Mouse (Mus musculus) retina, adult 2 months (tissue): ENCODE results near the gene Trip4.
A peak's percentile ranks its signal among the peaks of the same experiment; 100 is the strongest.

Experiments used
- DNase-seq: peaks from one replicate; pipeline ENCODE4 v3.0.0-alpha.2; 2012; ENCODE audit warnings: low read depth, low spot score

Trip4 gene

DNA sequence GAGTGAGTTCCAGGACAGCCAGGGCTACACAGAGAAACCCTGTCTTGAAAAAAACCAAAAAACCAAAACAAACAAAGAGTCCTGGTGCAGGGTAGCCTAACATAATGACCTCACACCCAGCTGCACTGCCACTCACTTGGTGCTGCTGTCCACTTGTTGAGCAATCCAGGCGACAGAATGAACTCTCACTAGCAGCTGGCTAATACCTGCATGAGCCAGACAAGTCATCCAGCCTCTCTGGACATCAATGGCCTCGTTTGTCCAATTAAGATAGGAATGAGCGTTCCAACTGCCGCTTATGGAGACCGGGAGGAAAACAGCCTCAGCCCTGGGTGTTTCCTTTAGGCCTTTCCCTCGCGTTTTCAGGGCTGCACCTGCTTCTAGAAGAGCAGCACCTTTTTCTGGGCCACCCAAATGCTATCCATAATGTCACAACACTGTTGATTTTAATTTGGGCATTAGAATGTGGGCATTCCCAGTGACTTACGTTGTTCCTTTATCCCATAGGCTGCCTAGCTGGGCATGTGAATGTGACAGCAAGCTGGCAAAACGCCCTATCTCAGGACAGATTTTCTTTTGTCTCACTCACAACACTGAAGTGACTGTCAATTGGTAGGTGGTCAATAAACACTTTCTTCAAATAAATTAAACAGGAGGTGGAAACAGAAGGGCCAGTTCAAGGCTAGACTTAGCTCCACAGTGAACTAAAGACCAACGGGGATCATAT lies 73.8 kb downstream of the Trip4 start:
- no peak for DNase-seq

DNA sequence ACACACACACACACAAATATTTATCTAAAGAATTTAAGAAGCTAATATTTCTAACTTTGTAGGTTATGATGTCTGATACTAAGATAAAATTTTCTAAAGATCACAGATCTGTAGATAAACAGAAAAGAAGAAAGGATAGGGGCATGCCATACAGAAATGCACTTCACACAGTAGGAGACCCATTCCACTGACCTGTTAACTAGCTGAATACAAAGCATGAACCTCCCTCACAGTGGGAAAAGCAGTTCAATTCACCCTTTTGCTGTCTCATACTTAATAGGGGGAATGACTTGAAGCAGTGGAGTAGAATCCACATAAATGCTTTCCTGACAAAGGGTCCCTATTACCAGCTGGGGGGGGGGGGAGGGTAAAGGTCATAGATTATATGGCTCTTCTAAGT lies 75.0 kb downstream of the Trip4 start:
- DNase-seq, result no peak

DNA sequence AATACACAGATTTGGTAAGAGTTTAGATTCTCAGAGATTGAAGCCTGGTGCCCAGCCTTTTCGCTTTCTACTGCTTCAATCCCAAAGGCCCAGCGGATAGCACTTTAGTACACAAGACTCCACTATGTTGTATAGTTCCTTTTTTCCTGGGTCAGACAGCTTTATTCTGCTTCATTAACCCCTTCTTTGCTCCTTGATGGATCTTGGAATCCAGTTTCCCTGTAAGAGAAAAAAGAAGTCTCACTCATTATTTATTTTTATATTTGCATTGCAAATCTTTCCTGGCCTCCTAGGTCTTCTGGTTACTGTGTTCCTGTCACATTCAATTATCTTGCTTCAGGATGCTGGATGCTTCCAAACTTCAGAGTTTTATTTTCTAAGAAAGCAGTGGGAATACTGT lies 75.4 kb downstream of the Trip4 start:
- DNase-seq, result no peak

DNA sequence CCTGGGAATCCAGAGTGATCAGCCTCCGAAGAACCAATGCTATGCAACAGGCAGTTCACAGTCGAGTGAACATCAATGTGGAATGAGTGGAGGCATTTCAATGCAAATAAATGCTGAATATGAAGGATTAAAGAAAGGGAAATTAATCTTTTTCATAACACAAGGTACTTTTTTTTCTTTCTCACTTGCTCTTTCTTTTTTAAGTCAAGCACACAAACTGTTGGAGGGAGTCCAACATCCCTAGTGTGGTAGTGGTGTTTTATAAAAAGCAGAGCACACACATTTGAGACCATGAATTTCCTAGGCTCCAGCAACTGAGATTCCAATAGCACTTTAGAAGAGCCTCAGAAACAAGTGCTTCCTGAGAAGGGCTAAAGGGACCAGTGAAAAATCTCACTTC lies 76.6 kb downstream of the Trip4 start:
- no peak for DNase-seq

DNA sequence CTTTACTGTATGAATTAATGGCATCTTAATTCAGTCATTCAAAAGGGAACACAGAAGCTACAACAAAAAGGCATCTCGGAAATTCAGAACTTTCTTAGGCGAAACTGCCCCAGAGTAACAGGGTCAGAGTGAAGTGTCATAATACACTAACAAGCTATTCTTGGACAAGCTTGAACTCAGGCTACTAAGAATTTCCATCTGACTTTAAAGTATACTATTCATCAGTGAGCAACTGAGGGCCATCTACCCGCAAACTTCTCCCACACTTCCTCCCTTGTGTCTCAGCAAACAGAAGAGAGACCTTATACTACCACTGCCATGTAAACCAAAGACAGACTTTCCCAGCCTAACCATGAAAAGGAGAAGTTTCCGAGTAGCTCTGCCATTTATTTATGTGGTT lies 77.4 kb downstream of the Trip4 start:
- no peak for DNase-seq

DNA sequence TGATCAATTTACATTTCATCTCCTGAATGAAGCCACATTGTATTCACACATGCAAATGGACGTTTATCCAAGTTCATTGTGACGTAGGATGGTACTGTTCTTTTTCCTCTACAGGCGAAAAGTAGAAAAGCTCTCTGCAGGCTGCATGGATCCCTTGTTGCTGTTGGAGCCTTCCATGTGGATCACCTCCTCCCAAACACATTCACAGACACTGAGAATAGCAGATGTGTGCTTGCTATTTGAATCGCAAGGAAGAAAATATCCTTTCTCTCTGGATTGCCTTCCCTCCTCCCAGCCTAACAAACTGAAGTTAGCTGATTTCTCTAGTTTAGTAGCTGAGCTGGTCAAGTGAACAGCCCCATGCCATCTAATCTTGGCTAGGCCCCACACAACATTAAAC lies 78.3 kb downstream of the Trip4 start:
- no peak for DNase-seq

DNA sequence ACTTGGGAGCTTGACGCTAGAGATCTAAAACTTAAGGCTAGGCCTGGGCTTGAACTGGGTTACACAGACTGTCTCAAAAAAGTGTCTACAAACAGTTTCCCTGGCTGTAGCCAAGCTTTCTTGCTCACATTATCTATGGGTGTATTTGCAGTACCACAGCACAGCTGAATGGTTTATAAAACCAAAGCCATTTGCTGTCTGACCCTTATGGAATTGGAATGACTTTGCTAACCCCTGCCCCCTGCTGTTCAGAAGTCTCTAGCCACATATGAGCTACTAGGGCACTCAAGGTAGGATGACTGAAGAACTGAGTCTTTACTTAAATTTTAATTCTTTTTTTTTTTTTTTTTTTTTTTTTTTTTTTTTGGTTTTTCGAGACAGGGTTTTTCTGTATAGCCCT lies 79.2 kb downstream of the Trip4 start:
- no peak for DNase-seq

DNA sequence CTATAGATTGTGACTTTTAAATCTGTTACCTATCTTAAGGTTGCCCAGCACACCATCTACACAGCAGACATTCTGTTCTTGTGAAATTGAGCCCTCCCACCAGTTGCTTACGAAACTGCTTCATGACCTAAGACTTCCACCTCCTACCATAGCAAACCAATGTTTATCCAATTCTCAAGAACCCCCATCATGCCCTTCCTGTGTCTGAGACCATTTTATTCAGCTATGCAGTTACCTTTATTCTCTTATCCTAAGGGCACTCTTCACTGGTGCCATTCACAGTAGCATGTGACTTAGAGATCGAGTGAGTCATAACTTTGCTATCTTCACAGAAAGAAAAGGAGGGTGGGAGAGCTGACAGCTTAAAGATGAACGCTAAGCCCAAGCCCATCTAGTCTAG lies 80.1 kb downstream of the Trip4 start:
- DNase-seq, result no peak

DNA sequence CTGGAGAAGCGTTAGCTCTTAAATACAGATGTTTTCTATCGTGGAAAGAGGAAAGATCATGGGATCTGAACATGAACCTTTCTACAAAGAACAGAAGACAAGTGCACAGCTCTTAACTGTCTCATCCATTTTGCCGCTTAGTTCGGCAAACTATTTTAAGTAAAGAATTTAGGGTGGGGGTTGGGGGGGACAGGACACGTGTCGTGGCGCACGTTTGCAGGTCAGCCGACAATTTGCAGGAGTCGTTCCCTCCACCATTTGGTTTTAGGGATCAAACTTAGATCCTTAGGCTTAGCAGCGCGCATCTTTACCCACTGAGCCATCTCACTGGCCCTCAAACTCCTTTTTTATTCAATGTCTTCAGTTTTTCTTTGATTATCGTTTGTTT lies 80.6 kb downstream of the Trip4 start:
- no peak for DNase-seq

DNA sequence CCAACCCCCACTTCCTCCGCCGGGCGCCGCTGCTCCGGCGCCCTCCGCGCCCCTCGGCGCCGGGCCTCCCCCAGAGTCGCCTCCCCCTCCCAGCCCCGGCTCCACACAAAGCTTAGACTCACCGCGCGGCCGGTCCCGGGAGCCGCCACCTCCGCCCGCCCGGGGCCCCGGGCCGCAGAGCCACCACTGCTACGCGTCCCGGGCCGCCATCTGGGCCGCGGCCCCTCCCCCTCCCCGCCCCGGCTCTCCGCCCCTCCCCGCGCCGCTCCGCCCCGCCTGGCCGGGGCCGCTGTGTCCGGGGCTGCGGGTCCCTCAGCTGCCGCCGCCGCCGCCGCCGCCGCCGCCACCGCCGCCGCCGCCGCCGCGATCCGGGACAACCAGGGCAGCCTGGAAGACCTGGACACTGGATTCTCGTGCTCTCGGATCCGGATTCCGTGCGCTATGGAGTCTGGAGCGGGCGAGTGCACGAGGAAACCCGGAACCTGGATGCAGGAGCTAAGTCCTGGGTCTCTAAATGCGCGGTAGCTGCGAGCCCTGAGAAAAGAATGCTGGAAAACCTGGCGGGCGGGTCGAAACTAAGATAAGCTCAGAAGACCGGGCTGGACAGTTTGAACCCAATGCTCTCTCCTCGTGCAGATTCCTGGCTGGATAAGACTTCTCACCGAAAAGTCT lies 81.1 kb downstream of the Trip4 start, which contains the start of gene Zfp609:
TSS of gene Zfp609 (minus strand) at position 221 of the 672 bp plus-strand sequence.
- peak; percentile 93 for DNase-seq

DNA sequence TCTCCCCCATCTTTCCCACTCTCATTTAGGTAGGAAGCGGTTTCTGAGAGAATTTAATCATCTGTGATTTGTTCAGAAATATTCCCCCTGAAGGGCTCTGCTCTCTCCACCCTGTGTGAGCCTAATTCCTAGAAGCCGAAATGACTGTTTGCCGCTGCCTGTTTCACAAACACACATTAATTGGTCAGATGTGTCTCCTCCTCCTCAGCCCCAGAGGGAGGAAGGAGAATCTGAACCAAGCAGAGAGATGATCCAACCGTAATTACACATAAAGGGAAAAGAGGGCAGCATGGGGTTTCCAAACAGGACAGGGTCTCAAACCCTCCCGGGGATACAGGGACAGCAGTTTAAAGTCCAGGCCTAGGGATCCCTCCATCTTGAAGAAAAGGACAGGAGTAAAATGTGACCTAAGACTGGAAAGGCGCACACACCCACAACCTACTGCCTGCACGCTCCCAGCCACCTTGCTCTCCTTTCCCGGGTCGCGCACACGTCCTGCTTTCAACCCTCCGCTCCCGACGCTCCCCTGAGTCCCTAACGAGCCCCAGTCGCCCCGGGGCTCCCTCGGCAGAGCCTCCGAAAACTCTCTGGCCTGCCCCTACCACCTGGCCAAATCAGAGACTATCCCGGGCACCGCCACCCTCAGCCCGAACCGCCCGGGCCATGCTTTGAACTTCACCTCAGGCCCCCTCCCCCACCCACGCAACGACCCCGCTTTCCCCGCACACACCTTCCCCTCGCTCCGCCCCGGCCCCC lies 81.8 kb downstream of the Trip4 start:
- DNase-seq, result no peak

DNA sequence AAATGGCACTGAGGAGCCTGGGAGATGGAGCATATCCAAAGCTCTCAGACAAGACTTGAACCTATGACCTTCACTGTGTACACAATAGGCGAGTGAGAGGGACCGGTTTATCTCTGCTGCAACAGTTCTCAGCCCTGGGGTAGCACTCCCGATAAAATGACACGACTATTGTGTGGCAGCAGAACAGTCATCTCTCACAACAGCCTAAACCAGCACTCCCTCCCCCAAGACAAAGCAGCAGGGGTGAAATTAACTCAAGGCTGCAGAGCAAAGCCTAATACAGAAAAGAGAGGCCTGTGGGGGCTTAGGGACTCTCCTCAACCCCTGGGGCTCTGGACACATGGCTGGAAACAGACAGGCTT lies 82.4 kb downstream of the Trip4 start:
- DNase-seq, result no peak

DNA sequence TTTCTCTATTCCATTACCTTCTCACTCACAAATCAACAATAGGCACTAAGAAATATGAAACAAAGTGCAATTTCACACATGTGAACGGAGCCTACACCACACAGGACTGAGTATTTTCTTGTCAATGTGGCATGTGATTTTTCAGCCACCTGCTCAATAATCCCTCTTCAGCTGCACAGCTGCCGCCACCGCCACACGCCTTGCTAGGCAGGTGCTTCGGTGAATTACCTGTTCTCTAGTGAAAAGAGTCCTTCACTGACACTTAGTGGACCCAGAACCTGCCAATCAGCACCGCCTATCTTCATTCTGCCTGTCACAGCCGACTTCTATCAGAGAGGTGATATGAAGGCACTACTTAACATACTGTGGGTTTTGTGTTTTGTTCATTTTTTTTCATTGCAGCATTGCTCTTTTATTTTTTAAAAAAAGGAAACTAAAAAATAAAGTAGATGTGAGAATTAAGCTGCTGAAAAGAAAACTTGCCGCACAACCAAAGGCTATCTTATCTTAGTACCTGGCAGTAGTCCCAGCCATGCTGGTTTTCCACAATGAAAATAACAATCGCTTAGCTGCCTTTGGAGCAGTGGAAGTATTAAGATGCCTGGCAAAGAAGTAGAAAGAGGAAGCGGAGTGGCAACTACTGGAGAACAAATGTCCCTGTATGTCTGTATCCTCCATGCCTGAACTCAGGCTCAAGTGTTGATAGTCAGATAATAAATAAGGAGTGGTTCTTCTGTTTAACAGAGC lies 84.7 kb downstream of the Trip4 start:
- DNase-seq, result no peak

DNA sequence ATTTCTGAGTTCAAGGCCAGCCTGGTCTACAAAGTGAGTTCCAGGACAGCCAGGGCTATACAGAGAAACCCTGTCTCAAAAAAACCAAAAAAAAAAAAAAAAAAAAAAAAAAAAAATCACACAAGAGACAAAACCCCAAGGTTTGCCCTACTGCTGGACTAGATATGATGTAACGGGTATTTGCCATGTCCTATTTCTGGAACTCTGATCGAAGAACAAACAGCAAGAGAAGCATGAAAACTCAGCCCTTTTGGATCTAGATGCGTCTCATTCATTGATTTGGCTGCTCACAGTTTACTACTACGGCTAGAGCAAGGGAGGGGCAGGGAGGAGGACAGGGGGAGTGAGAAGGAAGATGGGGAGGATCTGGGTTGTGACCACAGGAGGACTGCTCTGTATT lies 86.6 kb downstream of the Trip4 start:
- no peak for DNase-seq

DNA sequence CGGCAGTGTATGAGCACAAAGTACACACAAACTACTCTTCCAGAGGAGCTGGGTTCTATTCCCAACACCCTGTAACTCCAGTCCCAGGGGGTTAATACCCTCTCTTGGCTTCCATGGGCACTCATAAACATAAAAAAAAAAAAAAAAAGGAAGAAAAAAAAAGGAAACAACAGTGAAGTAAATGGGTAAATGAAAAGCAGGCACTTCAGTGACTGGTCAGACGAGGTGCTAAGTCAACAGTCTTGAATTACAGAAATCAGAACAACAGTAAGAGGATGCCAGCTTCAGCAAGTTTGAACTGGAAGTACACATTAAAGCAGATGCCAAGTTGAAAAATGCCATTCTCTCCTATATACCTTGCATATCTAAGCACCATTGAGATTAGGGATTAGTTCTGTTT lies 88.3 kb downstream of the Trip4 start:
- DNase-seq, result no peak

DNA sequence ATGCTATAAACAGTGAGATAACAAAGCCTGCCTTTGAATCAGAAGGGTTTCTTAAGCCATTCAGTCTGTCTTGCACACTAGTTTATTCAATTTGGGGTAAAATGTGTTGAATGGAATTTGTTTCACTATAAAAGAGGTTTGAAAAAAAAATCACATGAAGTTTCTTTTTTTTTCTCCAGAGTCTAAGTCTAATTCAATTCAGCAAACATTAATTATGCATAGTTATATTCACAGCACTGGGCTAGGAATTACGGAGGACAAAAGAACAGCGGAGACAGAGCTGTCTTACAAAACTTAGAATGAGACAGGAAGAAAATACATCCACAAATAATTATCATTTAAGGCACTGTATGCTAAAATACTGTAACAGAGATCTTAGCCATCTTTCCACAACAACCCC lies 90.2 kb downstream of the Trip4 start:
- DNase-seq, result no peak

DNA sequence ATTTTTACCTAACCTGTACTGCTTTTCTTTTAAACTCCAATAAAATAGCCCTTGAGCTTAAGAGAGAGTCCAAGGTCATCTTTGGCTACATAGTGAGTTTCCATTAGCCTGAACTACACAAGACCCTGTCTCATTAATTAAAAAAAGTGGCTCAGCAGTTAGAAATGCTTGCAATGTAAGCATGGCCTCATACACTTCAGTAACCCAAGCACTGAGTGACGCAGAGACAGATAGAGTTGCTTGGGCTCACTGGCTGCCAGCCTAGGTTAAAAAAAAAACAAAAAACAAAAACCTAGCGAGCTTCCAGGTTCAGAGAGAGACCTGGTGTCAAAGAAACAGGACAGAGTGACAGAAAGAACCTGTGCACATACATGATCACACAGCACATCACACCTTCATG lies 95.8 kb downstream of the Trip4 start:
- no peak for DNase-seq

DNA sequence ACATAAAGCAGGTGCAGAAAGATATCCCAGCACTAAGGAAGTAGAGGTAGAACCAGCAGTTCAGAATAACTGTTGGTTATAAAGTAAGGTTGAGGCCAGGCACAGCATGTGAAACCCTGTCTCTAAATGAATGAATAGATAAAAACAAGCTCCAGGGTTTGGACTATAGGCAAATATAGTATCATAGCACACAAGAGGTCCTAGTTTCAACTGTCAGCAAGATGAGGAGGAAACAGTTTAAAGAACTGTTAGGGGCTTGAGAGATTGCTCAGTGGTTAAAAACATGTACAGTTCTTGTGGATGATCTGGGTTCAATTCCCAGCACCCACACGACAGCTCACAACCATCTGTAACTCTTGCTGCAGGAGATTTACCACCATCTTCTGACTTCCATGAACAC lies 96.8 kb downstream of the Trip4 start:
- DNase-seq, result no peak

DNA sequence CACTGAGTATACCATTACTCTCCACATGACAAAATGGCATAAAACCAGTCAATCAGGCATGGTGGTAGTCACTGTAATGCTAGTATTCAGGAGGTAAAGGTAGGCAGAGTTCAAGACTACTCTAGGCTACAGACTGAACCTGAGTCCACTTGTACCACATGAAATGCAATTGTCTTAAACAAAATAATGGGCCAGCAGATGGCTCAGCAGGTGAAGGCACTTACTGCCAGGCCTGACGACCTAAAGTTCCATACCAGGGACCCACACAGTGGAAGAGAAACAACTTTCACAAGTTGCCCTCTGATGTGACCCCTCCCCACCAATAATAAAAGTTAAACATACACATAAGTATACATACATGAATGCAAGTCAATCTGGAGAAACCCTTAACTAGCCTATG lies 100.8 kb downstream of the Trip4 start:
- no peak for DNase-seq

DNA sequence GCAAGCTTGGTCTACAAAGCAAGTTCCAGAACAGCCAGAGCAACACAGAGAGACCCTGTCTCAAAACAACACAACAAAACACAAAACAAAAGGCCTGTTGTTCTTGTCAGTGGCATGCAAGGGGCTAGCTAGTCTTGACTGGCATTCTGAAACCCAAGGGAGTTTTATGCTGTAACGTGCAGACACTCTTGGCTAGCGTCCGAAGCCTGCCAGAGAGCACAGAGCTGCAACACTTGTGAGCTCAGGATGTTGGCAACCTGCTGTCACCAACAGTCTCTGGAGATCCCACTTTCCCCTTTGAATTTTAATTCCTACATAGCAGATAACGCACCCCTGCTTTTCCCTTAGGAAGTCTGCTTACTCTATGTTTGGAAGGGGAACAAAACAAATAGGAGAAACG lies 101.3 kb downstream of the Trip4 start:
- DNase-seq, result no peak

DNA sequence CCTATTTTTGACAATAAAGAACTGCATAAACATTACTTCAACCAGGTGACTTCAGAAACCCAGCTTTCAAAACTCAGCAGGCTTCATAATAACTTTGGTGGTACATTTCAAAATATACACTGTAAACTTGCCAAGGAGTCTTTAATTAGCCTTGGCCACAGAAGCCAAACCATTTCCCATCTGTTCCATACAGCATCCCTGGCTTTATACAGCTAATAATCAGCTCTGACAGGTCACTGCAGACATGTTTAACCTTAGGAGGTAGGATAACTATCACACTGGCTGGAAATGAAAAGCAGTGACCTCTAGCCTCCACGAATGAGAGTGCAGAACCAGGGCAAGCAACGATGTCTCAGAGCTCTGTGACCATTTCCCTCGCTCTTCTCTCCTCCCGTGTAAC lies 108.8 kb downstream of the Trip4 start:
- no peak for DNase-seq

DNA sequence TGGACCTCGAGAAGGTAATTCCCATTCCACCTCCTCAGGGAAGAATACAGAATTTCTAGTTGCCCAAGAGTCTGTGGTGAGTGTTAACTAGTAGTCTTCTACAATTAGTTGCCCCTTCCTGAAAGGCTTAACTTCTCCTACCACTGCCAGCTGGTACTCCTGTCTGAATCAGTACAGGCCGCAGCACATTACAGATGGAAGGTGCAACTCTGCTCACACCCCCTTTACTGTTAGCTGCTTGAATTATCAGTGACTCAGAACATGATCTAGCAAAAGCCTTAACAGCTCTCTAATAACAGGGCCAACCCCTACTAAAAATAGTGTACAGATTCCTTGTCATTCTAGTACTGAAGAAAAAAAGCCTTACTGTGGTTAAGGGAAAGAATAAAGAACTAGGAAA lies 112.9 kb downstream of the Trip4 start:
- no peak for DNase-seq
